Mouse (Mus musculus) neural tube, embryonic 14.5 days (tissue): ENCODE results near the gene Mxi1. TPM values are rescaled to one million over a fixed set of nuclear protein-coding genes. Genes with fewer than 3 reads are reported as not detected.

Experiments used
- ATAC-seq: fragments of 200-750 bp; cut with Nextera tagmentation; 2 replicates; pipeline ENCODE4 v1.8.0; 2017; ENCODE audit warnings: low read depth, mild to moderate bottlenecking, moderate TSS enrichment, moderate library complexity
- H3K27ac ChIP-seq: fragments of 300-500 bp; sonication (generic); 2 replicates; pipeline ENCODE4 v1.5.1; 2014; ENCODE audit warnings: low read depth, mild to moderate bottlenecking, control low read depth, low read length, moderate library complexity, mixed read lengths
- H3K27me3 ChIP-seq: fragments of 300-500 bp; sonication (generic); 2 replicates; pipeline ENCODE4 v1.6.1; 2014; ENCODE audit warnings: low read length; ENCODE audit not compliant: control insufficient read depth, insufficient read depth
- H3K36me3 ChIP-seq: fragments of 300-500 bp; sonication (generic); 2 replicates; pipeline ENCODE4 v1.6.1; 2014; ENCODE audit warnings: low read length, mixed read lengths; ENCODE audit not compliant: control insufficient read depth, insufficient read depth
- H3K4me1 ChIP-seq: fragments of 300-500 bp; sonication (generic); 2 replicates; pipeline ENCODE4 v1.6.1; 2014; ENCODE audit warnings: low read length; ENCODE audit not compliant: control insufficient read depth, insufficient read depth
- H3K4me2 ChIP-seq: fragments of 300-500 bp; sonication (generic); 2 replicates; pipeline ENCODE4 v1.6.1; 2014; ENCODE audit warnings: mild to moderate bottlenecking, low read depth, low read length, control low read depth
- H3K4me3 ChIP-seq: fragments of 300-500 bp; sonication (generic); 2 replicates; pipeline ENCODE4 v1.5.1; 2014; ENCODE audit warnings: low read depth, low read length, control low read depth, mixed read lengths
- H3K9ac ChIP-seq: fragments of 300-500 bp; sonication (generic); replicated peaks from 2 replicates; pipeline ENCODE4 v1.6.1; 2014; ENCODE audit warnings: low read depth, mild to moderate bottlenecking, control low read depth, low read length, mixed read lengths
- H3K9me3 ChIP-seq: fragments of 300-500 bp; sonication (generic); 2 replicates; pipeline ENCODE4 v1.6.1; 2016; ENCODE audit warnings: low read length; ENCODE audit not compliant: control insufficient read depth
- WGBS: fragments of 180-500 bp; shearing (Covaris S2); extraction: QIAGEN DNeasy Blood & Tissue Kit; methylation state at CpG from one replicate; pipeline ENCODE4 v1.1.7; 2014; 5-methylcytosine and 5-hydroxymethylcytosine counted together
- polyA plus RNA-seq: library from polyadenylated mRNA; unstranded; fragments of >200 nt; fragmentation: Nextera tagmentation; extraction: Ambion mirVana; gene quantifications from 2 replicates; pipeline ENCODE4 v1.2.1, GENCODE M21; 2014

Gene Mxi1
- polyA plus RNA-seq = 41.8 and 57.5 TPM in 2 replicates

GRCm38 (mm10) chr19:53310348-53310747 lies at the start of gene Mxi1:
Gene Mxi1 (plus strand): TSS chr19:53310518.
- H3K4me1 ChIP-seq = peaks cover 10% of the 10 kb centered on the region; the same call in 1 of the 2 replicates
- H3K27me3 ChIP-seq = no peaks in the 10 kb centered on the region
- peak; percentile 52 for ATAC-seq
- H3K9me3 ChIP-seq = no peaks in the 10 kb centered on the region
- H3K4me3 ChIP-seq = peak within 1 kb of the TSS; percentile 88
- peak within 1 kb of the TSS; percentile 91 for H3K9ac ChIP-seq
- no peaks in the 10 kb centered on the region for H3K36me3 ChIP-seq
- WGBS = under 1% methylated on average over 31 of the region's 38 CpGs
- H3K4me2 ChIP-seq = peak within 1 kb of the TSS; percentile 86
- peak within 1 kb of the TSS; percentile 97 for H3K27ac ChIP-seq

GRCm38 (mm10) chr19:53260828-53261227 lies 49.5 kb upstream of the Mxi1 start:
- Histone ChIP-seq H3K9me3 (no peaks in the 10 kb centered on the region), H3K36me3 (no peaks in the 10 kb centered on the region), H3K27ac (no peak overlapping the region), H3K4me3 (no peak overlapping the region), H3K4me2 (no peak overlapping the region), H3K4me1 (peaks cover 9% of the 10 kb centered on the region), H3K27me3 (no peaks in the 10 kb centered on the region), H3K9ac (no peak overlapping the region)
- WGBS = 88% methylated on average over 4 of the region's 4 CpGs
- ATAC-seq = no peak

DNA sequence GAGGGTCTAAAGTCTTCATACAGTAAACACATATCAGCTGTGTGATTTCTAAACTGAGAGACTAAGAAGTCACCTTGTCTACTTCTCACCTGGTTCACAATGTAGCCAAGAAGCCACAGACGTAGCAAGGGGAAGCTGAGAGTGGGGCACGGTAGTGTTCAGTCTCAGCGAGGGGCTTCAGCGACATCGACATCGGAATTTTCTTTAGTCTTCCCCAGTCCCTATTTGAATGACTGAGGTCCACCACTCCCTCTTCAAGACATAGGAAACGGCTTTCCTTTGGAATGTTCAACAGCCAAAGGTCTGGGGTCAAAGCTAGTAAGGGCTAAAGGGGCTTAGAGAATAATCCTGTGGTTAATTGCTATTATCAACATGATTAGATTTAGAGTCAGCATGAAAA lies 48.3 kb upstream of the Mxi1 start:
- Histone ChIP-seq H3K4me1 (peaks cover 9% of the 10 kb centered on the region), H3K9ac (no peak overlapping the region), H3K4me3 (no peak overlapping the region), H3K9me3 (no peaks in the 10 kb centered on the region), H3K4me2 (no peak overlapping the region), H3K27ac (no peak overlapping the region), H3K27me3 (no peaks in the 10 kb centered on the region), H3K36me3 (no peaks in the 10 kb centered on the region)
- 82% methylated on average over 7 of the region's 7 CpGs for WGBS
- no peak for ATAC-seq

DNA sequence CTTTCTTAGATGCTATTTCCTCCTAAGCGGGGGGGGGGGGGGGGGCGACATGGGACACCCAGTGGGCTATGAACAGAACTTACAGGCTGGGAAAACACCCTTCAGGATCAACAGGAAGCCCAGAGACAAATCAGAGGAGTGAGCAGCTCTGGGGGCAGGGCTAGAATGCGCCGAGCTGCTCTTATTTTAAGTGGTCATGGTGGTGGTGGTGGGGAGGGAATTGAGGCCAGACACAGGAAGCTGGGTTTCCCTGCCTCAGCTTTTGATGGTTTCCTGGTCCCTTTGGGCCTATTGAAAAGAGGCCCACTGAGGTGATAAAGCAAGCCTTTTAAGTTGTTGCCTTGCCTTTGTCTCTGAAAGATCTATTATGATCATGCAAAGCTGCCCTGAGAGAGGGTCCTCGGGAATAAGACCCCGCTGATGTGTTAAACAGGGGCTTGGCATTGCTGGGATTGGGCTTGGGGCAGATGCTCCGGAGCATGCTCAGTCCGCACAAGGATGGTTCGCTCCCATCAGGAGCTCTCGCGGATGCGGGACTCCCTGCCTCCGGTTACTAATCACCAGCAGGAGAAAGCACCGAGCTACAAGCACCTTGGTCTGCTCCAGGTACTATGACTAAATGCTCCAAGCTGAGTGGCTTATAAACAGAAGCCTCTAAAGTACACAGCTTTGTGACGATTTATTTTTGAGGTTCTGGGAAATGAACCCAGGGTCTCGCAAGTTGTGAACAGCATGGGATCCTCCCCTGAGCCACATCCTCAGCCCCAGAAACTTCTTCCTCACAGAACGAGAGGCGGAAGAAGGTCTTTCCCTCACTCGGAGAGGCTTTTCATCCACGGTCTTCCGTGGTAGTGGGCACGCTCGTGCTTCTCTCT lies 46.2 kb upstream of the Mxi1 start:
- no peaks in the 10 kb centered on the region for H3K27me3 ChIP-seq
- no peaks in the 10 kb centered on the region for H3K36me3 ChIP-seq
- H3K9me3 ChIP-seq = no peaks in the 10 kb centered on the region
- H3K27ac ChIP-seq = no peak overlapping the region
- peak overlapping the region; percentile 32 for H3K4me2 ChIP-seq
- H3K4me3 ChIP-seq = no peak overlapping the region
- 22% methylated on average over 22 of the region's 23 CpGs for WGBS
- no peak for ATAC-seq
- no peak overlapping the region for H3K9ac ChIP-seq
- H3K4me1 ChIP-seq = peaks cover 9% of the 10 kb centered on the region

DNA sequence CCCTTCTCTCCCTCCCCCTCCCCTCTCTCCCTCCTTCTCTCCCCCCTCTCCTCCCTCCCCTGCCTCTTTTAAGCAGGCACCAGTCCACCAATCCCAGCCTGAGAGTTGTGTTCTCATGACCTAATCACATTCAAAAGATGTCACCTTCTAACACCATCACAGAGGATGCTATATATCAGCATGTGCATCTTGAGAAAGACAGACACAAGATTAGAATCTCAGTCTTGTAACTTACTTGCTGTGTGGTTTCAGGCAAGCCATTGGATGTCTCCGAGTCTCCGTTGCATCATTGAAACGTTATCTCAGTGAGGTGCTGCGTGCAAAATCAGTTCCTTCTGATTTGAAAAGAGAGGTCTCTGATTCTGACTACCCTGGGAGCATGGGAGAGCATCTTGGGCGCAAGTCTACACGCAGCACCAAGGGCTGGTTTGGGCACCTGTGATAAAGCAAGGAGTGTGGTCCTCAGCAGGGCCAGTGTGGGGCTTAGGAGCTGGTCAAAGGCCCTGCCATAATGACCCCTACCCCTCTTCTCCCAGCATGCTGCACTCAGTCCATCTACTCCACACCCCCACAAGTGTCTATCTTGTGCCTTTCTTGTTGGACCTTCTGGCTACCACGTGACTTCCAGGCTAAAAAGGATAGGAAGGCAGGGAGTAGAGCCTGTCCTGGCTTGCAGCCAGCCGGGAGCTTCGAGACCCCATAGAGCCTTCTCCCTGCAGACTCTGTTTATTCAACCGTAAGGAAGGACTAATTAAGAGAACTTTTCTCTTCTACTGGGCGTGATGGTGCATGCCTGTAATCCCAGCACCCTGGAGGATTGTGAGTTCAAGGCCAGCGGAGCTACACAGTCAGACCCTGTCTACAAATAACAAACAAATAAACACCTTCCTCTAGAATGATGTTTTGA lies 45.2 kb upstream of the Mxi1 start:
- no peaks in the 10 kb centered on the region for H3K36me3 ChIP-seq
- H3K4me1 ChIP-seq = peaks cover 9% of the 10 kb centered on the region
- H3K27me3 ChIP-seq = no peaks in the 10 kb centered on the region
- H3K9me3 ChIP-seq = no peaks in the 10 kb centered on the region
- no peak overlapping the region for H3K27ac ChIP-seq
- H3K4me2 ChIP-seq = no peak overlapping the region
- WGBS = 53% methylated on average over 12 of the region's 12 CpGs
- peak; percentile 66 for ATAC-seq
- no peak overlapping the region for H3K9ac ChIP-seq
- no peak overlapping the region for H3K4me3 ChIP-seq

- WGBS = 93% methylated on average over 9 of the region's 9 CpGs
- Histone ChIP-seq H3K27me3 (no peaks in the 10 kb centered on the region), H3K4me2 (no peak overlapping the region), H3K27ac (no peak overlapping the region), H3K9me3 (no peaks in the 10 kb centered on the region), H3K9ac (no peak overlapping the region), H3K36me3 (no peaks in the 10 kb centered on the region), H3K4me1 (peaks cover 9% of the 10 kb centered on the region), H3K4me3 (no peak overlapping the region)
- ATAC-seq = no peak
Measured at GRCm38 (mm10) chr19:53267305-53267704, 43.0 kb upstream of the Mxi1 start.

DNA sequence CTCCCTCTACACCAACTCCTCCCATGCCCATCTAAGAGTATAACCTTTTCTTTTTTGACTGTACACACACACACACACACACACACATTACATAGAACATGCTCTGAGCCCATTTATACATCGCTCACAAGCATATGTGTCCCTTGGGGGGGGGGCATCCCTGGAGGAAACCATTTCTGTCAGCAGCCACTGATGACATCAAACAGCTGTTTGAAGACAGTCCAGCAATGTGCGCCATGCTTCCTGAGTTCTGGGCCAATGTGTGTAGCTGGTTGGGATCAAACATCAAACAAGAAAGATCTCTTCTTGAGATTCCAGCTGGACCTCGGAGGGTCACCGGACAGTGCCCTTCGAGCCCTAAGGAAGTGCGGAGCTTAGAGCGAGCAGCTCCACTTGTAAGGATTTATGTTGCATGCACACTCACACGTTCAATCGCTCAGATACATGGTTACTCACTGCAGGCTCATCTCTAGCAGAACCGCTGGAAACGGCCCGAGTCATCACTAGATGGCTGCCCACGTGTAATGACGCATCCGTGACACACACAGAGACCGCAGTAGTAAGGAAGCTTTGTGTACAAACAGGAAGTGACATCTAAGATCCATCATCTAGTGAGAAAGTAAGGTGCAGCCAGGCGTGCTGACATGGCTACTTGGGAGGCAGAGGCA lies 37.1 kb upstream of the Mxi1 start:
- ATAC-seq = no peak

DNA sequence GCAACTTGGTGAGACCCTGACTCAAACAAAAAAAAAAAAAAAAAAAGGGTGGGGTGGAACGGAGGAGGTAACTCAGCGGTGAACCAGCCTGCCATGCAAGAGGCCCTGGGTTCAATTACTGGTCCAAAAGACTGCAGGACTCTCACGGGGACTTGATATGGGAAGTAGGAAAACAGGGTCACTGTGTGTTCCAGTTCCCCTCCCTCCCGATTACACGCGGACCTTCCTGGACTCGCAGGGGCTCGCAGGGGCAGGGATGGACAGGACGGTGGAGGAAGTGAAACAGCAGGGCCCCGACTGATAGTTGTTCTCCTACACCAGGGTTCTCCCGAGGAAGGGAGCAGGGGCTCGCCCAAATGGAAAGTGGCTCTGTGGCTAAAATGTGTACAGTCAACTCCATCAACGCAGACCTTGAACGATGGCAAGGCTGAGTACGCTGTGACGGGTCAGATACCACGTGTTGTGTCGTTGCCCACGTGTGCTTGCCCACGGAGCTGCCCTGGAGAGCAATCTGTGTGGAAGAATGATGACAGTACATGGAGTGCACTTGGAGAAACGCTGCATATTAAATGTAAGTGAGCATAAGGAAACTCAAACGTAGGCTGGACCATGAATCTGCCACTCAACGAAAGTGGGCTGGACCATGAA lies 36.4 kb upstream of the Mxi1 start:
- H3K9me3 ChIP-seq = no peaks in the 10 kb centered on the region
- no peaks in the 10 kb centered on the region for H3K4me1 ChIP-seq
- no peak overlapping the region for H3K4me2 ChIP-seq
- H3K27ac ChIP-seq = no peak overlapping the region
- 87% methylated on average over 23 of the region's 23 CpGs for WGBS
- H3K36me3 ChIP-seq = no peaks in the 10 kb centered on the region
- no peak overlapping the region for H3K9ac ChIP-seq
- H3K27me3 ChIP-seq = no peaks in the 10 kb centered on the region
- no peak for ATAC-seq
- H3K4me3 ChIP-seq = no peak overlapping the region

More for the DNA sequence above, 37.1 kb upstream of the Mxi1 start:
- Histone ChIP-seq H3K4me2 (no peak overlapping the region), H3K4me1 (no peaks in the 10 kb centered on the region), H3K9ac (no peak overlapping the region), H3K27ac (no peak overlapping the region), H3K4me3 (no peak overlapping the region), H3K36me3 (no peaks in the 10 kb centered on the region), H3K9me3 (no peaks in the 10 kb centered on the region), H3K27me3 (no peaks in the 10 kb centered on the region)
- WGBS = 87% methylated on average over 17 of the region's 17 CpGs
